Mouse (Mus musculus) adrenal gland, postnatal 25 days (tissue): Measurements from ENCODE around the gene P3h2. TPM values are rescaled to one million over a fixed set of nuclear protein-coding genes. Genes with fewer than 3 reads are reported as not detected.

Experiments used
- DNase-seq: peaks from one replicate; pipeline ENCODE4 v3.0.0; 2021; ENCODE audit warnings: mixed read lengths
- total RNA-seq: library from RNA; stranded (reverse); gene quantifications from 2 replicates; pipeline ENCODE4 v1.2.3, GENCODE M21; 2021

P3h2 gene
- total RNA-seq, 1 experiment from 2014 or later, result 8.4 TPM

DNA sequence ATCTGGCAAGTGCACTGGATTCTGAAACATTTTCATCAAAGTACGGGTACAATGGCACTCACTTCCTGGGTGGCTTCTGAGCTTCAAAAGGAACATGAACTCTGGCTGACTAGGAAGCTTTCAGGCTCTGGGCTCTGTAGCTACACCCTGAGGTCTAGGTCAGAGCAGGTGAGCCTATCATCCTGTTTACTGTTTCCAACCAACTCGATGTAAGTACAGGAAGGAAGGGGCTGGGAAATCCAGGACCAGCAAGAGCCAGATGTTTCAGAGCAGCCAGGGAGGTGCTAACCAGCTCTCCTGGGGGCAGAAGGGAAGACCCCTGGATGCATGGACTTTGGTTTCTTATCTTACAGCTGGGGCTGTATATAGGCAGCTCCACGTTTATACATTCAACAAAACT is 126.5 kb downstream of the P3h2 start:
- DNase-seq, result no peak

DNA sequence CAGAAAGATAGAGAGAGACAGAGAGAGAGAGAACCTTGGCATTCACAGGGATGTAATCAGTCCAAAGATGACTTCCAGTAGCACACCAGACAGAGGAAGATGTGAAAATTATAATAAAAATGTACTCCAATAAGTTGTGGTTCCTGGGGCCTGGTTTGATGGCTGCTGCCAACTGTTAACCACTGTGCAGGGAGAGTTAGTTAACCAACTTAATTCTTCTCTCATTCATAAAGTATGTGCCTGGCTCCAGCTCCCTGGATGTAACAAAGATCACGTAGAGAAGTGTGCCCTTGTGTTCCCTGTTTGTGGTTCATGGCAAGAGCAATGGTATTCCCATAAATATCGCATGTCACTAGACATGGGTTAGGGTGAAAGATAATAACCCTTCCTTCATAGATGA is 128.4 kb downstream of the P3h2 start:
- DNase-seq, result no peak

DNA sequence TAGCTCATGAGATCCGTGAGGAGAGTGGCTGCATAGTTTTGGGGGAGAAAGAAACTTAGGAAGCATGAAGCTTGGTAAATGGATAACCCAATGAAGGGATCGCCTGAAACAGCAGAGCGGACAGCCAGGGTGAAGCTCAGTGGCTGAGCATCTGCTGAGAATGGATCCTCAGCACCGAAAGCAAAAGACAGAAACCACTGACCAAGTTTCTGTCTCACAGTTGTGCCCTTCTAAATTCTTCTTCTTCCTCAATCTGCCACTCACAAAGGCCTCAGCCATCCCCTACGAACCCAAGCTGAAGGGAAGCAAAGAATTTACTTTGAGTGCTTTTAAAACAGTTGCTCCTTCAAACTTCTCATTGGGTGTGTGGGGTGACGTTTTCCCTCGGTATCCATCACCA is 134.3 kb downstream of the P3h2 start:
- no peak for DNase-seq

DNA sequence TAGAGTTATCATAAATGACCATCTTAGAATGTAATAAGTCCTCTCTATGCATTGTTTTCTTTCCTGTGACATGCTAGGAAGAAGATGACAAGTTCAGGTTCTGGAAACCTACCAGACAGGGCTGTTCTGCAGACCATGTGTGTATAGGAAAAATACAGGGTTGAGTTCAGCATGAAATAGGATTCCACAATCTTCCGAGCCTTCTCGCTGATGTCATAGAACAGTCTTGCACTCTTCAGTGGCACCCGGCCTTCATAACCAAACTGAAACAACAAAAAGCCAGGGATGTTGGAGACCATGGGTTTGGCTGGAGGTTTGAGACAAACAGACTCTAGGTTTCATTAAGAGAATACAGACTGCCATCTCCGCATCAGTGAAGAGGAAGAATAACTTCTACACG is 134.9 kb downstream of the P3h2 start:
- no peak for DNase-seq

DNA sequence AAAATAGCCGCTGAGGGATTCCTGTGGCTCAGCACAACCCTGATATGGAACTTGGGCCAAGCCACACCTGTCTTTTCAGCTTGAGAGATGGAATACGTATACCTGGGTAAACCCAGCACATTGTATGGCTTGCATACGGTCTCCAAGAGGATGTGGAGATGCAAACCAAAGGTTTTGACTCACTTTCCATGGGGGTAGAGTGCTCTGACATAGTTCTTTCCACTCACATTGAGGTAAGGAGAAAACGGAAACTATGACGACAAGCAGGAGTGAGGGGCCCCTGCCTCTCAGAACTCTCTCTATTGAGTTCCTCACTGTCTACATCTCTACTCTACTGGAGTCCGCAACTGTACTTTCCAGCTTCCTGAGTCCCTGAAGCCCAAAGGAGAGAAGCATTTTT is 135.4 kb downstream of the P3h2 start:
- DNase-seq, result no peak

GRCm38 (mm10) chr16:25967297-25967696 is 138.3 kb downstream of the P3h2 start:
- peak; percentile 18 for DNase-seq

GRCm38 (mm10) chr16:25963856-25964255 is 141.7 kb downstream of the P3h2 start:
- DNase-seq, result peak; percentile 12

GRCm38 (mm10) chr16:25960345-25960744 is 145.2 kb downstream of the P3h2 start:
- DNase-seq, result no peak

DNA sequence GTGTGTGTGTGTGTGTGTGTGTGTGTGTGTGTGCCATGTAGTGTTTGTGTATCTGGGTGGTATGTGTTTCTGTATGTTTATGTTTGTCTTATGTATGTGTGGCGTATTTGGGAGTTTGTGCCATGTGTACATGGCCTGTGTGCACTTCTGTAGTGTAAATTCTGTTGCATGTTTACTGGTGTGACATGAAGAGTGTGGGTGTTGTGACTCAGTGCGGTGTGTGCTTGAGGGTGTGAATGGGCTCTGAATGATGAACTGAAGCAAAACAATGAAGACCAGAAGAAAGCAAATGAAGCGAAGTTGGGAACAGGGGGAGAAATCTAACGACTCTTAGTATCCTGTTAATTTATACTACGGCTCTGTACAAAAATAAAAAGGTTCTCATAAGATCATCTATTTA is 145.7 kb downstream of the P3h2 start:
- DNase-seq, result no peak

GRCm38 (mm10) chr16:25958650-25959238 is 146.8 kb downstream of the P3h2 start:
- DNase-seq, result no peak

DNA sequence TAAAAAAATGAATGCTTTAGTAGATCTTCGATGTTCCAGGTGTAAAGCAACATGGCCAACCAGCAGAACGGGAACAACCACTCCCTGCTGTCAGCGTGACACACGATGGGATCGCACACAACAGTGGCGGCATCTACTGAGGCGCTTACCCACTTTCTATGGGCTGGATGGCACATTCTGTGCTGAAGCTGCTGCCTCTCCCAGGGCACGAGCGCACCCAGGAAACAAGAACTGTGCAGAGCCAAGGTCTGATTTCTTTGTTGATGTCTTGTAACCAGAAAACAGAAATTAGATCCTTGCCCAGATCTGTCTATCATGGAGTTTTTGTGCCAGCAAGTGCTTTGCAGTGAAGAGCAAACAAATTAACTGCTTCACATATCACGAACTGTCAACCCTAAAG is 147.4 kb downstream of the P3h2 start:
- no peak for DNase-seq

GRCm38 (mm10) chr16:25956831-25957230 is 148.8 kb downstream of the P3h2 start:
- DNase-seq, result no peak

- no peak for DNase-seq
These were observed 151.0 kb downstream of the P3h2 start for GRCm38 (mm10) chr16:25954614-25955013.

DNA sequence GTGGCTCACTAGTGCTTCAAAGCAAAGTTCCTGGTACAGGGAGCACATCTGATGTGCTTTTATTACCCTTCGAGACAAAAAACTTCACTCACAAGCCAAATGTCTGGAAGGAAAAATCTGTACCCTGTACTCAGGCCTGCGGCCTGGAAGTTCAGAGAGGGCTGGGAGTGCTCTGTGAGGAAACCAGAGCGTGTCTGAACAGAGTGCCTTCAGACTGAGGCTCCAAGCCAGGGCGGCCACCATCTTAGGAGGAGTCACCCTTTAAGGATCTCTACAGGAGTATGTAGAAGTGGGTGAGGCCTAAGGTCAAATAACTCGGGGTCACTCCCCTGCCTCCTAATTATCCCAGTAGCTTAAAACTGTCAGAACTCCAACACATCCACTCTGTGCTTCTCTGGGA is 152.2 kb downstream of the P3h2 start:
- DNase-seq, result no peak

DNA sequence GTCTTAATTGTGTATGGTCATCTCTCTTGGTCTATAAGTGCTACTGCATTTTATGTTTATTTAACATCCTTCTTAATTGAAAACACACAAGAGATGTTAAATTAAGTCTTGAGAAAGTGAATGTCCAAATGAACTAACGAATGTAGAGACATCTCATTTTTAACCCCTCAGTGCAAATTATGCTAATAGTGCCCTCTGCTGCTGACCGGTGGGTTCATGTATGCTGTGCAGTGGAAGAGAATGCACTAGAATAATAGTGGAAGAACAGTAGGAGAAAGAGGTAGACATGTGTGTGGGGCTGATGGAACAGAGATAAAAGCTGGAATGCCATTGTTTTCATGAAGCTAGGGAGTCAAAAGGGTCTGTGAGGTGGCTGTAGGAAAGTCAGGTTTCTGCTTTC is 153.6 kb downstream of the P3h2 start:
- no peak for DNase-seq

- no peak for DNase-seq
These were observed 157.5 kb downstream of the P3h2 start for GRCm38 (mm10) chr16:25948067-25948466.

GRCm38 (mm10) chr16:25945151-25945955 is 160.2 kb downstream of the P3h2 start:
- no peak for DNase-seq

DNA sequence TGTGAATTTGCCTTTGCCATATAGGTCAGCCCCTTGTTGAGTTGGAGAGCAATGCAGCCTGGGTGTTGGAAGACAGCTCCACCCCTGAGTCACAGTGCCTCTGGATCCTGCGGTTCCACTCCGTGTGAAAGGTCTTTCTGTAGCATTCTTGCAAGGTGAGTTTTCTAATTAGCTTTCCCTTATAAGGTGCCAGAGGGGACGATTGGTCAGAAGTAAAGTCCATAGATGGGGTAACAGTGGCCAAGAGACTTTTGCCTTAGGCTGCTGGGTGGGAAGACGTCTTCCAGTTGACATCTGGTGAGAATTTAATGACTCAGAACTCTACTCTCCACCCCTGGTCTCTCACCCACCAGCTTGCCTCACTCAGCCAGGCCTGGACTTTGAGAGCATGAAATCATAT is 163.3 kb downstream of the P3h2 start:
- no peak for DNase-seq

GRCm38 (mm10) chr16:25934181-25934580 is 171.4 kb downstream of the P3h2 start:
- DNase-seq, result no peak

- DNase-seq, result no peak
These were observed 193.4 kb downstream of the P3h2 start for GRCm38 (mm10) chr16:25912185-25912584.
